Mouse (Mus musculus): ENCODE results near the gene Scamp1. TPM values are rescaled to one million over a fixed set of nuclear protein-coding genes. Genes with fewer than 3 reads are reported as not detected.

Scamp1 gene
- total RNA-seq, 1 experiment from 2014 or later, result 12.9 TPM

DNA sequence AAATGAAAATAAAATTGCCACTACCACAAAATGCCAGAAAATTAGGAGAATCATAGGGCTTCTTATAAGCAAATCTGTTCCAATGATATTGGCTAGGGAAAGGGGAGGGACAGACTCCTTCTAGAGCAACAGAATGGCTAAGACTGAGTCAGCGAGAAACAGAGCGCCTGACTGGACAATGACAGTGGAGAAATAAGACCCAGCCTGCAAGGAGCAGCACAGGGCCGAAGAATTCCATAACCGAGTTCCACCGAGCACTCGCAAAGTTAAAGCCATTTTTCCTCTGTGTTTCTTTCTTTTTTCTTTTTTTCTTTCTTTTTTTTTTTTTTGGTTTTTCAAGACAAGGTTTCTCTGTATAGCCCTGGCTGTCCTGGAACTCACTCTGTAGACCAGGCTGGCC, 45.5 kb downstream of the Scamp1 start:
- ATAC-seq (replicated peaks; ENCODE audit: low read depth, poor library complexity, severe bottlenecking), result no peak

DNA sequence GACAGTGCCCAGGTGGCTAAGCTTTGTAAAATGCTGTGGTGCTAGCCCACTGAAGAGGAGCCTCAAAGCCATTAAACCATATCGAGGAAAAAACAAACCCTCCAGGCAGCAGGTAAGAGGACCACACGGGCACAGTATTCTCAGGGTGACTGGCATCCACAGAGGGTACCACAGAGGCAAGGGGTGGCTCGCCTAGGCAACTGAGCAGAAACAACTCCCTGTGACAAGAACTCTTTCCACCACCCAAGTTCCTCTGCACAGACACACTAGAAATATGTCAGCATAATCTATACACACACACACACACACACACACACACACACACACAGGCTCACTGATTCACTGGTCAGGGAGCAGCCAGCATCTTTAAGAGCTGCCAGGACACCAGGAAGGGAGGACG, 46.2 kb downstream of the Scamp1 start:
- ATAC-seq (replicated peaks; ENCODE audit: low read depth, poor library complexity, severe bottlenecking), result no peak

DNA sequence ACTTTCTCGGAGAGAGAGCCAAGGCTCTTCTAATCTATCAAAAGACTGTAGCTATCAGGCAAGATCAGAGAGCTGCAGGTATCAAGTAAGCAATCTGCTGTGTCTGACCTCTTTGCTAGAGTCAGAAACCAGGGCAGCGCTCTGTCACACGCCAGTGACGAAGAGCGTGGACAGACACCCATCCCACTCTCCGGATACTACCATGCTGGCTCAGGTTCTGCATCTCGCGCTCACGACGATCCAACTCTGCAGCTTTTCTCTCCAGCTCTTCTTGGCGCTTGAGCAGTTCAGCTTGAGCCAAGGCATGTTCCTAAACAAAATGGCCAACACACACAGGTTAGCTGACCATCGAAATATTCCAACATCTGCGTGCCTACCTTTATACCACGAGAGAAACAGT, 53.8 kb downstream of the Scamp1 start:
- ATAC-seq (replicated peaks; ENCODE audit: low read depth, poor library complexity, severe bottlenecking), result no peak

GRCm38 (mm10) chr13:94224717-94225705, 60.6 kb downstream of the Scamp1 start:
- ATAC-seq (replicated peaks; ENCODE audit: low read depth, poor library complexity, severe bottlenecking), result no peak

DNA sequence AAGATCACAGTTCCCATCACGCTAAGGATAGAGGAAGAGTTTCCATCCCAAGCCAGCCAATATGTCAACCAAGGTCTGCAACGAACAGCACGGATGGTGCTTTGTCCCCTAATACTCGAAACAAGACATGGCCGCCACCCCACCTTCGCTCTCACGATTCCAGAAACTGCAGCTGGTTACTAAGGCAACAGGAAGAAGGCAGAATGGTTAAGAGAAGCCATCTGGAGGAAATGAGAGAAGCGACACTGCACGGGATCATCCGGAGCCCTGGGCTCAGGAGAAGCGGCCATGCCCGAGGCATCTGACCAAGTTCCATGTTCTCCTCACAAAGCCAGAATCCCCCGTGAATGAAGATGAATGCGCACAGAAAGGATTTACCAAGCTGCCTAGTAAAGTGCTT, 62.0 kb downstream of the Scamp1 start:
- ATAC-seq (replicated peaks; ENCODE audit: low read depth, poor library complexity, severe bottlenecking), result no peak

- ATAC-seq (replicated peaks; ENCODE audit: low read depth, poor library complexity, severe bottlenecking), result no peak
Observed at GRCm38 (mm10) chr13:94212716-94213115, 72.9 kb downstream of the Scamp1 start.

DNA sequence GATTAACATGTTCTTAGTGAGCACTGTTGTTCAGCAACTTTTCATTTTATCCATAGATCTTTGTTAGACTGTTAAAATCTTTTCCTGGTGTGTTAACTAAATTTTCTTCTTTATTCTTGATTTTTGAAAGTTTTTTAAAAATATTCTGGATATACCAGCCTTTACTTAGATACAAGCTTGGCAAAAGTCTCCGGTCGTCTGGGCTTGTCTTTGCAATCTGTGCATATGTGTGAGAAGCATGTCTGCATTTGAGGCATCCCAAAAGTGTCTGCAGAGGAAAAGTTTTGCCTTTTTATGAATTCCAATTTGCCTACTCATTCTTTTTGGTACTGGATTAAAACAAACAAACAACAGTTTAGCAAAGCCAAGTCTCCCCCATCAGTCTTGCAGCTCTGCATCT, 73.5 kb downstream of the Scamp1 start:
- no peak for ATAC-seq (replicated peaks; ENCODE audit: low read depth, poor library complexity, severe bottlenecking)

DNA sequence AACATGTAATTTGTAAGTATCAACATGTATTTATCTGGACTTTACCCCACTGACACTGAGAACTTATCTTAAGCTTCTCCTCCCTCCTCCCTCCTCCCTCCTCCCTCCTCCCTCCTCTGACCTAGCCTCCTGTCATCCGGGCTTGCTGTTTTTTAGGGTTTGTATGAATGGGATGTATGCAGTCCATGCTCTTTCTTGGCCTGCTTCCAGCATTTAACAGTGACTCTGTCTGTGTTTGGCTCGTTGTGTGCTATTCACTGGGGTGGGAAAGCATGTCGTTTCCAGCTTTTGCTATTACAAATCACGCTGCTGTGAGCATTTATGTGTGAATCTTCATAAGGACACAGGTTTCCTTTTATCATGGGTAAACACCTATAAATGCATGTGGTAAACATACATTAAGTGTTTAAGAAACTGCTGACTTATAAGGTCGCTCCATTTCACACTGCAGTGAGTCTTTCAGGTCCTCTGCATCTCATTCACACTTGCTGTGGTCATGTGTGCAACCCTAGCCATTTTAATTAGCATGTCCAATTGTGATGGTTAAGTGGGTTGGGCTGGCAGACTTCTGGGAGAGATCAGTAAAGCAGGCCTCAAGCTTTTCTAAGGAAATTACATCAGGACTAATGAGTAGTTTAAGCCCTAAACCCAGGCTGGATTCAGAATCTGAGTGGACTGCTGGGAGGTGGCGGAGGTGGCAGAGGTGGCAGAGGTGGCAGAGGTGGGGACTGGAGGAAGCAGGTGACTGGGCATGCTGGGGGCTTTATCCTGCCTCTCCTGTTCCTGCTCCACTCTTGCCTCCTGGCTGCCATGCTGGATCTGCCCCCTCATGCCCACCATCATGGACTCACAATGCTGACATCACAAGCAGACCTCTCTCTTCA, 74.2 kb downstream of the Scamp1 start:
- no peak for ATAC-seq (replicated peaks; ENCODE audit: low read depth, poor library complexity, severe bottlenecking)

DNA sequence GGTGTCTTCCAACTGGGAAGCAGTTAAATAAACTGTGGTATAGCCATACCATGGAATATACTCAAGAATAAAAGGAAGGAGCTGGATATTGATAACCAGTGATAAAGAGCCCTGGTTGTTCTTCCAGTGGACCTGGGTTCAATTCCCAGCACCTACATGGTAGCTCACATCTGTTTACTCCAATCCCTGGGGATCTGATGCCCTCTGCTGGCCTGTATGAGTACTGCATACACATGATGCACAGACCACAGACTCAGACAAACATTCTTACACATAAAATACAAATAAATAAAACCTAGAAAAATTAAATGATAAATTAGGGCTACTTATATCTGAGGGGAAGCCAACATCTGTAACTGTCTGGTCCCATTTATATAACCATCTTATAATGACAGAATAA, 76.8 kb downstream of the Scamp1 start:
- ATAC-seq (replicated peaks; ENCODE audit: low read depth, poor library complexity, severe bottlenecking), result no peak

DNA sequence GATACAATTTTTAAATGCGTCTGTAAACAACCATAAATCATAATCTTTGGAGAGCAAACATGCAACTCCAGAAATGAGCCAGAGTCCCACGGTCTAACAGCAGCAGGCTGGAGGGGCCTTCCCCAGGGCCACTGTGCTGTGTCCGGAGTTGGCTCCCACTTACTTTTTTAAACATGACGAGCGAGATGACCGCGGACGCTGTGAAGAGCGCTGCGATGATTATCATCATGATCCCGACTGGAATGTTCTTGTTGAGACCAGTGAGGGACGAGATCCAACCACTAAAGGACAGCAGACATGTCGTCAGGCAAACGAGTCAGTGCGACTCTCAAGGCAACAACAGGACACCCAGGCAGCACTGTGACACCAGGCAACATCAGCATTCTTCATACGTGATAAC, 77.7 kb downstream of the Scamp1 start:
- no peak for ATAC-seq (replicated peaks; ENCODE audit: low read depth, poor library complexity, severe bottlenecking)

DNA sequence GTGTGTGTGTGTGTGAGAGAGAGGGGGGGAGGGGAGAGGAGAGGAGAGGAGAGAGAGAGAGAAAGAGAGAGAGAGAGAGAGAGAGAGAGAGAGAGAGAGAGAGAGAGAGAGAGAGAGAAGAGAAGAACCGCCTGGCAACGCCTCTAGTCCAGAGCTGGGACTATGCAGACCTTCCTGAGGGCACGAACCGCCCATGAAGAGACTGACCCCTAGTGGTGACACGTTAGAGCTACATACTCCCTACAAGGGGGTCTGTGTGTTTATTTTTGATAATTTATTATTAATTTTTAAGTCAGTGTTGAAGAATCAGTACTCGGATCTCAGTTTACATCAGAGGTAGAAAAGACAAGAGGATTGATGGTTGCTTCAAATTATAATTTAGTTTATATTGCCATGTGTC, 80.4 kb downstream of the Scamp1 start:
- ATAC-seq (replicated peaks; ENCODE audit: low read depth, poor library complexity, severe bottlenecking), result peak; percentile 99

DNA sequence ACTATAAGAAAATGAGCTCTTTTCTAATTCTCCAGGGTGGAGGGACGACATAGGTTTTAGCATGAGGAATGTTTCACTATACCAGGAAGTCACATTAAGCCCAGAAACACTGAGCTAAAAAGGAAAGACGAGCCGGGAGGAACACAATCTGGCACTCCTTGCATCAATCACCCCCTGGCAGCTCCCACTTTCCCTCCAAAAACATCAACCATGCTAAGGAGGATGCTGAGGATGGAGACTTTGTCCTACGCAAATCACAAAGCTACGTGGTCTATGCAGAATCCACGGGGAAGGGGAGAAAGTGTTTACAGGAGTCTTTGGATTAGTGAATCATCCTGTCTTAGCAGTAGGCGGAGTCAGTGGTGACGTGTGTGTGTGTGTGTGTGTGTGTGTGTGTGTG, 85.8 kb downstream of the Scamp1 start:
- no peak for ATAC-seq (replicated peaks; ENCODE audit: low read depth, poor library complexity, severe bottlenecking)

DNA sequence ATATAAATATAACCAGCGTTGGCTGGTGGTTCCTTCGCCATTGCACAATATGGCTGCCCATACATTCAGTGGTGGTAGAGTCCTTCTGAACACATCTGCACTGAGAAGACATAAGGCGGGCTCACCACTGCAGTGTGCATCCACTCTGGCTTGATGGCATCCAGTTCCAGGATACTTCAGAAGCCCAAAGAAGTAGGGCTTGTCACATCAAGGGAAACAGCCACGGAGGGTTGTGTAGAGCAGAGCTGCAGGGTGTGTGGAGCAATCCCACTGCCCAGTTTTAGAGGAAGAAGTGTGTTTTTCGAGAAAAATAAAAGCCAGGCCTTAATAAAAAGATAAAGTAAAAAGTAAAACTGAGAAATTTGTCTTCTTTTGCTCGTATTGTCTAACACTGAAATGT, 87.0 kb downstream of the Scamp1 start:
- no peak for ATAC-seq (replicated peaks; ENCODE audit: low read depth, poor library complexity, severe bottlenecking)

GRCm38 (mm10) chr13:94193227-94193626, 92.4 kb downstream of the Scamp1 start:
- ATAC-seq (replicated peaks; ENCODE audit: low read depth, poor library complexity, severe bottlenecking), result no peak

DNA sequence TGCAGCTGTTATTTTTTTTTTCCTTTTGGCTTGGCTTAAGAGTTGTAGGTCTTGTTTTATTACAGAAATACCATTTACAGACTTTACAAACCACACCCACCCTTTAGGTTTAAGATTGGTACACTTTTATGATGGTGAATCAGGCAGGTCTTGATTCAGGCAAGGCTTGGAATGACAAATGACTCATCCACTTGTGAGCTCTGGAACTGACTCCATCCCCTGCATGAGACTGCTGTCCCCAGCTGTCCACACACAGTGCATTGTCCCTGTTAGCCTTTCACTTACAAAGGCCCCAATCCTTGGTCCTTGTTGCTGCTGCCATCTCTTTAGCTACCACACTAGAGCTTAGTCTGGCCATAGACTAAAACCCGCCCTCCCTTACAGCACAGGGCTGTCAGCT, 95.3 kb downstream of the Scamp1 start:
- ATAC-seq (replicated peaks; ENCODE audit: low read depth, poor library complexity, severe bottlenecking), result no peak

GRCm38 (mm10) chr13:94188200-94189086, 97.2 kb downstream of the Scamp1 start:
- ATAC-seq (replicated peaks; ENCODE audit: low read depth, poor library complexity, severe bottlenecking), result no peak

DNA sequence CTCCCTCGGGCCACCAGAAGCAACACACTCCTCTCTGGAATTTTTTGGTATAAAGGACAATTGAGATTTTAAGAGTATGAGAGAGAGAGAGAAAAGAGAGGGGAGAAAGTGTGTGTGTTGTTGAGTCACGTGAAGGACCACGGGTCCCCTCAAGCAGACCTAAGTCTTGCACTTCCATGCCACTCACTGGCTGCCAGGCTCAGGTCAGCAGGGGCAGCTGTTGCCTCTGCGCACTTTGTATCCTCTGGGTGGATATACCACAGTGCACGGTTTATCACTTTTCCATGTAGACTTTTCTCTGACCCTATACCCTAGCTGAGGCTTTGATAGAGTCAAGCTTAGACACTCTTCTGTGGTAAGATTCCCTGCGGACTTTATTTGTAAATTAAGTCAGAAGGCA, 100.0 kb downstream of the Scamp1 start:
- ATAC-seq (replicated peaks; ENCODE audit: low read depth, poor library complexity, severe bottlenecking), result no peak

- ATAC-seq (replicated peaks; ENCODE audit: low read depth, poor library complexity, severe bottlenecking), result peak; percentile 12
Observed at GRCm38 (mm10) chr13:94184726-94185456, 100.8 kb downstream of the Scamp1 start.

DNA sequence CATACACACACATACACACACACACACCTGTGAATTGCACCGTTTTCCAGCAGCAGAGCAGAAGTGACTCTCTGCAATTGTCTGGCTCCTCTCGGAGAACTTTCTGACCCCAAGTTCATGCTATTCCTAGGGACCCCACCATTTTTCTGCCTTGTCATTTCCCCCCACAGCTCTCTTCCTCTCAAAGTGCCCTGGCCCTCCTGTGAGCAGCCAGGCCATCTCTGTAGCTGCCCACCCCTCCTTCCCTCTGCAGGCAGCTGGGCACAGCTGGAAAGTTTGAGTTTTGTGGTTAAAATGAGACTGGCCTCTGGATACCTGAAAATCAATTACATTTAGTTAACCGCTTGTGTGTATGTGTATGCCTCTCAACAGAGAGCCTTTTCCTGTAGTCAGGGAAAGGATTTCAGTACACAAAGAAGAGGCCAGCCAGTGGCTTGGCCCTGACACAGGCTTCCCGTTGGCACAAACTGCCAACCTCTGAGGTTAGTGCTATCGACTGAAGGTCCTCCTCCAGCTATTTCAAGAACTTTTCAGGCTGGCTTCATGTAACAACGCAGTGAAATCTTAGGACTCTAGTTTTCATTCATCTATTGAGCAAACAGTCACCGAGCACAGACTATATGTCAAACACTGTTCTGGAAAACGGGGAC, 102.2 kb downstream of the Scamp1 start:
- ATAC-seq (replicated peaks; ENCODE audit: low read depth, poor library complexity, severe bottlenecking), result peak; percentile 65

Measured in common myeloid progenitor, adult 5-6 weeks (primary cell).